Mouse (Mus musculus) olfactory bulb, adult 2 months (tissue): ENCODE measurements around the gene Scrg1.

Experiments
- CTCF ChIP-seq: fragments of 200-500 bp; IDR thresholded peaks from 2 replicates; pipeline ENCODE4 v1.5.1; 2012; ENCODE audit warnings: low read depth, mild to moderate bottlenecking, low read length, moderate library complexity; ENCODE audit not compliant: insufficient read depth
- POLR2A ChIP-seq: fragments of 200-500 bp; IDR thresholded peaks from 2 replicates; pipeline ENCODE4 v1.6.1; 2012; ENCODE audit warnings: mild to moderate bottlenecking, low read depth, low read length, moderate library complexity; ENCODE audit not compliant: insufficient read depth

- TF ChIP-seq CTCF (no peak), POLR2A (peak; percentile 44; the same call in 1 of the 2 replicates)
These were observed 31.9 kb downstream of the Scrg1 start, which contains the start of gene Sap30 for GRCm38 (mm10) chr8:57487441-57488155.
